Mouse (Mus musculus): ENCODE results near the gene Tbc1d23.

- TF ChIP-seq CTCF (IDR thresholded peaks at IDR 0.05; ENCODE audit: low read depth, low read length) (no peak), POLR2A (IDR thresholded peaks at IDR 0.05; ENCODE audit: extremely low read depth, insufficient read depth, low read length) (no peak)
These were observed 79.9 kb downstream of the Tbc1d23 start for GRCm38 (mm10) chr16:57151437-57151836.
